Mouse (Mus musculus) kidney, embryonic 16.5 days (tissue): Measurements from ENCODE around the gene Mpc1. TPM values are rescaled to one million over a fixed set of nuclear protein-coding genes. Genes with fewer than 3 reads are reported as not detected.

ENCODE experiments used
- ATAC-seq: fragments of 200-750 bp; cut with Nextera tagmentation; 2 replicates; pipeline ENCODE4 v1.8.0; 2017; ENCODE audit warnings: moderate TSS enrichment; ENCODE audit not compliant: low FRiP score, low TSS enrichment
- H3K27ac ChIP-seq: fragments of 300-500 bp; sonication (generic); 2 replicates; pipeline ENCODE4 v1.5.1; 2014; ENCODE audit warnings: low read length
- H3K27me3 ChIP-seq: fragments of 300-500 bp; sonication (generic); 2 replicates; pipeline ENCODE4 v1.6.1; 2014; ENCODE audit warnings: low read length, control low read depth, mixed read lengths; ENCODE audit not compliant: insufficient read depth
- H3K36me3 ChIP-seq: fragments of 300-500 bp; sonication (generic); 2 replicates; pipeline ENCODE4 v1.6.1; 2014; ENCODE audit warnings: low read length, control low read depth, mixed read lengths; ENCODE audit not compliant: insufficient read depth
- H3K4me1 ChIP-seq: fragments of 300-500 bp; sonication (generic); 2 replicates; pipeline ENCODE4 v1.6.1; 2014; ENCODE audit warnings: low read length, control low read depth, mixed read lengths; ENCODE audit not compliant: insufficient read depth
- H3K4me2 ChIP-seq: fragments of 300-500 bp; sonication (generic); replicated peaks from 2 replicates; pipeline ENCODE4 v1.6.1; 2014; ENCODE audit warnings: low read depth, low read length
- H3K4me3 ChIP-seq: fragments of 300-500 bp; sonication (generic); 2 replicates; pipeline ENCODE4 v1.5.1; 2014; ENCODE audit warnings: mild to moderate bottlenecking, low read length
- H3K9ac ChIP-seq: fragments of 300-500 bp; sonication (generic); replicated peaks from 2 replicates; pipeline ENCODE4 v1.6.1; 2014; ENCODE audit warnings: low read length
- H3K9me3 ChIP-seq: fragments of 300-500 bp; sonication (generic); 2 replicates; pipeline ENCODE4 v1.6.1; 2016; ENCODE audit warnings: low read length, control low read depth
- whole genome bisulfite sequencing: fragments of 180-500 bp; shearing (Covaris S2); extraction: QIAGEN DNeasy Blood & Tissue Kit; methylation state at CpG from one replicate; pipeline ENCODE4 v1.1.7; 2014; 5-methylcytosine and 5-hydroxymethylcytosine counted together
- polyA plus RNA-seq: library from polyadenylated mRNA; unstranded; fragments of >200 nt; fragmentation: Nextera tagmentation; extraction: Ambion mirVana; gene quantifications from 2 replicates; pipeline ENCODE4 v1.2.1, GENCODE M21; 2015

The Mpc1 gene
- polyA plus RNA-seq, 1 experiment from 2014 or later, result 202 TPM

DNA sequence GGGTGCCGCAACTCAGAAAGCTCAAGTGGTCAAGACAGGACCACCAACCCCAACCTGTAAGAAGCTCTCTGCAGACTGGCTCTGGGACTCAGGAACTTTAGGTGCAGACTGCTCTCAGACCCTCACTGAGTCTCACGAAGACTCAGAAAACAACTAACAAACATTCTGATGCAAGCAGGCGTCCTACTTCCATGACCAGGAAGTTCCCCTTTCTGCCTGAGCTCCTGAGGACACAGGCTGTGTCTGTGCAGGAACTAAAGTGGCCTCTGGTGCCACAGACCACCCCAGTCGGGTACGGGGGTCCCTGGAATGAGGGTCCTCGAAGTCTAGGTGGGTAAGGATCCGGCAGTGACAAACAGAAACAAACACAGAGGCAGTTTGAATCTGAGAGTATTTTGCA, 6.0 kb upstream of the Mpc1 start:
- 84% methylated on average over 7 of the region's 7 CpGs for WGBS
- no peak for ATAC-seq
- no peak overlapping the region for H3K4me2 ChIP-seq
- H3K4me1 ChIP-seq, result no peaks in the 10 kb centered on the region
- H3K9me3 ChIP-seq, result no peaks in the 10 kb centered on the region
- H3K36me3 ChIP-seq, result no peaks in the 10 kb centered on the region
- no peak overlapping the region for H3K4me3 ChIP-seq
- H3K9ac ChIP-seq, result no peak overlapping the region
- 0 out of 2 replicates have a peak, but pooled peaks cover 3% of the 10 kb centered on the region for H3K27me3 ChIP-seq
- no peak overlapping the region for H3K27ac ChIP-seq

DNA sequence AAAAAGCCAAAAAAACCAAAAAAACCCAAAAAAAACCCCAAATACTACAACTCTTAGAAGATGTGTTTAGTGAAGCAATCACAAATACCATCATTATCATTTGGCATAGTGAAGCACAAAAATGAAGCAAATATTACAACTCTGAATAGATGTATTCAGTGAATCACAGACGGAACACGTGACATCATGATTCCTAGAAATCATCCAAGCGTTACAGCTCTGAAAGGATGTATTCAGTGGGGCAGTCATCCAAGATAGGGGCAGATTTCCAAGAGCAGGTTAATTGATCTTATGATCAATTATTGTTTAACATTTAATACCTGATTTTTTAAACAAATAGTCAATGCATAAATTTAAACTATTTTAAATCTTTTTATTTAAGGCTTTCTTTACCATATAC, 5.4 kb upstream of the Mpc1 start:
- H3K27ac ChIP-seq, result no peak overlapping the region
- H3K9me3 ChIP-seq, result no peaks in the 10 kb centered on the region
- no peak overlapping the region for H3K4me3 ChIP-seq
- H3K27me3 ChIP-seq, result 0 out of 2 replicates have a peak, but pooled peaks cover 3% of the 10 kb centered on the region
- no peaks in the 10 kb centered on the region for H3K36me3 ChIP-seq
- no peak for ATAC-seq
- H3K4me2 ChIP-seq, result no peak overlapping the region
- WGBS, result 73% methylated on average over 3 of the region's 3 CpGs
- H3K4me1 ChIP-seq, result peaks cover 2% of the 10 kb centered on the region
- H3K9ac ChIP-seq, result no peak overlapping the region

DNA sequence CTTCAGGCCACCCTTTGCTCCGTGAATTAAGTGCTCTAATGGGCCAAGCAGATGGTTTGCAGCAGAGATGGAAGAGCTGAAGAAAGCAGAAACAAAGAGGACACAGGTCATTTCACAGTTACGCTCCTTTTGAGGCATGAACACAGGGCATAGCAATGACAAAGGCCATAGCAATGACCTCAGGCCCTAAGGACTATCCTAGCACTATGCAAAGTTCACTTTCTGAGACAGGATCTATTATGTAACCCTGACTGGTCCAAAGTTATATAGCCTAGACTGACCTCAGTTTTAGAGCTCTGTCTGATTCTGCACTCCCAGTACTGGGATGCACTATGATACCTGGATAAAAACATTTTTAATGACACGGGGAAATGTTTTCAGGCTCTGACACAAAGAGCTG, 4.3 kb upstream of the Mpc1 start:
- Histone ChIP-seq H3K27ac (no peak overlapping the region), H3K27me3 (0 out of 2 replicates have a peak, but pooled peaks cover 3% of the 10 kb centered on the region), H3K9ac (no peak overlapping the region), H3K36me3 (no peaks in the 10 kb centered on the region), H3K4me3 (no peak overlapping the region), H3K4me1 (peaks cover 8% of the 10 kb centered on the region), H3K9me3 (no peaks in the 10 kb centered on the region), H3K4me2 (no peak overlapping the region)
- ATAC-seq, result no peak
- 55% methylated on average over 3 of the region's 3 CpGs for WGBS

DNA sequence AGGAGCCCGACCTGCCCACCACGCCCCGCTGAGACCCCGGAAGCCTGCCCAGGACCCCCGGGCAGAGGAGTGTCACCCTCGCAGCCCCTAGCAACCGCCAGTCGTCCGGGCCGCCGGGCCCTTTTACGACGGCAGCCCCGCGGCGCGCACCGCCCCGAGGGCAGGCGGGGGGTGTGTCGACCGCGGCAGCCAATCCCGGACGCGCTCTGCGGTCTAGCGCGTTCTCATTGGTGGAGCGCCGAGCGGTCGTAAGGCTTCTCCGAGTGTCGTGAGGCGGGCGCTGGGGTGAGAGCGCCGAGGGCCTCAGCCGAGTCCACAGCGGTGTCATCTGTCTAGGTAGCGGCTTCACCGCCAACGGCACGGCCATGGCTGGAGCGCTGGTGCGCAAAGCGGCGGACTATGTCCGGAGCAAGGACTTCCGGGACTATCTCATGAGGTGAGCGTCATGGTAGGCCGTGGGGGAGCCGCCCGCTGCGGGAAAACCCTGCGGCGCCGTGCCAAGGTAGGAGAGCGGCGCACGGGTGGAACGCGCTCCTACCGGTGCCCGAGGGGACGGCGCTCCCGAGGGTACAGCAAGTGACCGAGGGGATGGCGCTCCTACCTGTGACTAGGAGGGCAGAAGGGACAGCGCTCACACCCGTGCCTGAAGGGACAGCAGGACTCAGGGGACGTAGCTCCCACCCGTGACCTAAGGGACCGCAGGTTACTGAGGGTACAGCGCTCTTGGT, 986 bp downstream of the Mpc1 start:
- WGBS, result under 1% methylated on average over 77 of the region's 77 CpGs
- Histone ChIP-seq H3K4me3 (peak overlapping the region; percentile 78), H3K4me1 (peaks cover 16% of the 10 kb centered on the region), H3K4me2 (peak overlapping the region; percentile 99), H3K36me3 (no peaks in the 10 kb centered on the region), H3K27ac (peak overlapping the region; percentile 94), H3K9me3 (no peaks in the 10 kb centered on the region), H3K9ac (peak overlapping the region; percentile 81), H3K27me3 (no peaks in the 10 kb centered on the region)
- ATAC-seq, result peak; percentile 99

DNA sequence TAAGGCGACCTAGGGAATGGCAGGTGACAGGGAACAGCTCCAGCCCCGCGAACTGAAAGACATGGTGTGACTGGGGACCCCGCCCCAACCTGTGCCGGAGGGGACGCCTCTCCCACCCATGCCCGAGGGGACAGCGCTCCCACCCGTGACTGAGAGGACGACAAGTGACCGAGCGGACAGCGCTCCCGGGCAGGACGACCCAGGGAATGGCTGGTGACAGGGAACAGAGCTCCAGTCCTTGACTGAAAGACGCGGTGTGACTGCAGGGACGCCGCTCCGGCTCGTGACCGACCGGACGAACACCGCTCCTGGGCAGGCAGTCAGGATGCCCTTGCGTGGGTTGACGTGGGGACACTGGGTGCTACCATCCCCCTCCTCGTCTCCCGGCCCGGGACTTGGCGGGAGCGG, 1.6 kb downstream of the Mpc1 start:
- no peak; the same call in none of the 2 replicates for ATAC-seq
- Histone ChIP-seq H3K4me2 (peak overlapping the region; percentile 99), H3K4me3 (peak overlapping the region; percentile 78), H3K36me3 (0 out of 2 replicates have a peak, but pooled peaks cover 3% of the 10 kb centered on the region), H3K27ac (peak overlapping the region; percentile 84), H3K9ac (peak overlapping the region; percentile 81), H3K27me3 (no peaks in the 10 kb centered on the region), H3K9me3 (0 out of 2 replicates have a peak, but pooled peaks cover under 1% of the 10 kb centered on the region), H3K4me1 (peaks cover 16% of the 10 kb centered on the region)
- under 1% methylated on average over 32 of the region's 32 CpGs for WGBS

DNA sequence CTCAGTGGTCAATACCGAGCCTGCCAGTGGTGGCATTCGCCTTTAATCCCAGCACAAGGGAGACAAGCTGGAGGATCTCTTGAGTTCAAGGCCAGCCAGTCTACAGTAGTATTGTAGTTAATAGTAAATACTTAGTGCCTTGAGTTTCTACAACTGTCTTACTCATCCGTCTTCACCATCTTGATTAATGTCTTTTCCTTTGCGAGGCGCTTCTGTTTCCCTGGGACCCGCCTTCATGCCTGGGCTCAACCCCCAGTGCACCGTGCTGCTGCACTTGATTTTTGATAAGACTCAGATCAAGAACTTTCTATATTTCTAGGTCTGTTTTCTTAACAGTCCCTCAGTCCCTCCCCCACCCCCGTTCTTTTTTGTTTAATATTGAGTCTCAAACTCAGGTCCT, 2.4 kb downstream of the Mpc1 start:
- Histone ChIP-seq H3K9ac (0 out of 2 replicates have a peak overlapping the region, but pooled peaks have one; percentile 81), H3K4me3 (peak overlapping the region; percentile 78), H3K4me2 (peak overlapping the region; percentile 99)

DNA sequence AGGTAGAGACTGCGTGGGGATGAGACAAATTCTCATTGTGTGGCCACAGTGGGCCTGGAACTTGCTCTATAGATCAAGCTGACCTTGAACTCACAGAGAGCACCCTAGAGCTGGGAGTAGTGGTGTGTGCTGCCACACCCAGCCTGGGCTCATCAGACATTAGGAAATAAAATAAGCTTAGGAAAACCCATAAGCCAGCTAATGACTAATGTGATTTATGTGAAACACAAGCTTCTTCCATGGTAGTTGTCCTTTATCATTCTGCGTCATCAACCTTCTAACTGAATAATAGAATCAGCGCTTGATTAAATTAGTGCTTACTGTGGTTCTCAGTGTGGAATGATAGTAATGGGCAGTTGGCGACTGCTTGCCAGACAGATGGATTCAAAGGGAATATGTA, 4.3 kb downstream of the Mpc1 start:
- H3K9ac ChIP-seq, result no peak overlapping the region
- 0 out of 2 replicates have a peak, but pooled peaks cover 3% of the 10 kb centered on the region for H3K9me3 ChIP-seq
- H3K36me3 ChIP-seq, result 0 out of 2 replicates have a peak, but pooled peaks cover 8% of the 10 kb centered on the region
- 92% methylated on average over 4 of the region's 4 CpGs for whole genome bisulfite sequencing
- no peak overlapping the region for H3K4me3 ChIP-seq
- no peak overlapping the region for H3K4me2 ChIP-seq
- no peak overlapping the region for H3K27ac ChIP-seq
- peaks cover 16% of the 10 kb centered on the region for H3K4me1 ChIP-seq
- ATAC-seq, result no peak
- no peaks in the 10 kb centered on the region for H3K27me3 ChIP-seq

More for the DNA sequence above, 2.4 kb downstream of the Mpc1 start:
- Histone ChIP-seq H3K4me1 (peaks cover 16% of the 10 kb centered on the region), H3K36me3 (0 out of 2 replicates have a peak, but pooled peaks cover 8% of the 10 kb centered on the region), H3K27ac (no peak overlapping the region), H3K27me3 (no peaks in the 10 kb centered on the region), H3K9me3 (0 out of 2 replicates have a peak, but pooled peaks cover 3% of the 10 kb centered on the region)
- ATAC-seq, result no peak
- WGBS, result 37% methylated on average over 8 of the region's 8 CpGs

DNA sequence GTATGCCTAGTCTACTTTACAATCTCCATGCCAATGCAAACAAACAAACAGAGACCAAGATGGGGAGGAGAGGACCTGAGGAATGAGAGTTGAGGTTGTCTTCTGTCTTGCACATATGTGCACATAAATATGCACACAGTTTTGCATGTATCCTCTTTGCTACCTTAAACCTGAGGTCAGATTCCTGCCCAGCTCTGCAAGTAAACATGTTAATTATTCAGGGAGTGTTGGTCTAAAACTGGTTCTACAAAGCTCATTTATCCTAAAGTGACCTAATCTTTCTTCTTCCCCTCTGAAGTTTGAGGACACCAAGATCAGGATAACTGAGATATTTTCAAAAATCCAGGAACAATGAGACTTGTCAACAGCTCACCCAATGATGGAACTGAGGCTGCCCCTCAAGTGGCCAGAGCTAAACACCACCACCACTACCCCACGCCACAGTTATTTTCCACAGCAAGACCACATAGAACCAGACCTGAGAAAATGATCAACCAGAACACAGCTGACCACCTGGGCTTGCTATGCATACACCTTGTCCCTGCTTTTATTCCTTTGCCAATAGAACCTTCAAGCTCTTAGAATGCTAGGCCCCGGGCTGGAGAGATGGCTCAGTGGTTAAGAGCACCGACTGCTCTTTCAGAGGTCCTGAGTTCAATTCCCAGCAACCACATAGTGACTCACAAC, 7.4 kb downstream of the Mpc1 start:
- H3K9me3 ChIP-seq, result 0 out of 2 replicates have a peak, but pooled peaks cover 3% of the 10 kb centered on the region
- H3K9ac ChIP-seq, result no peak overlapping the region
- 0 out of 2 replicates have a peak, but pooled peaks cover under 1% of the 10 kb centered on the region for H3K4me1 ChIP-seq
- H3K36me3 ChIP-seq, result 0 out of 2 replicates have a peak, but pooled peaks cover 8% of the 10 kb centered on the region
- 98% methylated on average over 3 of the region's 3 CpGs for WGBS
- H3K27me3 ChIP-seq, result no peaks in the 10 kb centered on the region
- no peak overlapping the region for H3K27ac ChIP-seq
- no peak for ATAC-seq
- no peak overlapping the region for H3K4me3 ChIP-seq
- no peak overlapping the region for H3K4me2 ChIP-seq

DNA sequence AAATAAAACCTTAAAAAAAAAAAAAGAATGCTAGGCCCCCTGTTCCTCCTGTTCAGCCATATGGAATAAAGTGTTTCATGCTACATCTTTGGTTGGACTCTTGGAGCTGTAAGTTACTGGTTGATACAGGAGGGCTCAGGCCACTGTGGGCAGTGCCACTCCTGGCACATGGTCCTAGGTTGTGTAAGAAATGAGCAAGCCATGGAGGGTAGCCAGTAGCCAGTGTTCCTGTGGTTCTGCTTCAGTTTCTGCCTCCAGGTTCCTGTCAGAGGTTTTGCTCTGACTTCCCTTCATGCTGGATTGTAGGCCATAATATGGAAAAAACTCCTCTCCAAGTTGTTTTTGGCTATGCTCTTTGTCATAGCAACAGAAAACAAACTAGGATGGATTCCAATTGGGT, 8.0 kb downstream of the Mpc1 start:
- Histone ChIP-seq H3K4me3 (no peak overlapping the region), H3K9ac (no peak overlapping the region), H3K27me3 (no peaks in the 10 kb centered on the region), H3K9me3 (0 out of 2 replicates have a peak, but pooled peaks cover 3% of the 10 kb centered on the region), H3K4me2 (no peak overlapping the region), H3K36me3 (0 out of 2 replicates have a peak, but pooled peaks cover 8% of the 10 kb centered on the region), H3K4me1 (no peaks in the 10 kb centered on the region), H3K27ac (no peak overlapping the region)
- ATAC-seq, result no peak

DNA sequence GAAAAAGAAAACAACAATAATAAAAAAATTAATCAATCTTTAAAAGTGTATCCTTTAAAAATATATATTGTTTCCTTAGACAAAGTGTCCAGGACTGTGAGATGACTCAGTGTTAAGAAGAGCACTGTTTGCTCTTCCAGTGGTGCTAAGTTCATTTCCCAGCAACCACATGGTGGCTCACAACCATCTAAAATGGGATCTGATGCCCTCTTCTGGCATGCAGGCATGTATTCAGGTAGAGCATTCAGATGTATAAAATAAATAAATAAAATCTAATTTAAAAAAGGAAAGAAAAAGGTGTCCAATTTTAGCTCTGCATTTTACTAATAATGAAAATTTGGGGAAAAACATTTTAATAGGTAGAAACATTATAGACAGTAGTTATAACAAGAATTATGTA, 13.1 kb downstream of the Mpc1 start:
- Histone ChIP-seq H3K9me3 (no peaks in the 10 kb centered on the region), H3K36me3 (no peaks in the 10 kb centered on the region), H3K27me3 (no peaks in the 10 kb centered on the region), H3K4me1 (no peaks in the 10 kb centered on the region), H3K4me3 (no peak overlapping the region), H3K9ac (no peak overlapping the region), H3K4me2 (no peak overlapping the region), H3K27ac (no peak overlapping the region)
- no peak for ATAC-seq
